Mouse (Mus musculus) common myeloid progenitor, adult 5-6 weeks (primary cell): ENCODE results near the gene 4930452B06Rik. TPM values are rescaled to one million over a fixed set of nuclear protein-coding genes. Genes with fewer than 3 reads are reported as not detected.
A peak's percentile ranks its signal among the peaks of the same experiment; 100 is the strongest.

Experiments
- ATAC-seq: replicated peaks from 2 replicates; pipeline ENCODE4 v1.8.0; 2016; ENCODE audit warnings: low read depth, mild to moderate bottlenecking, moderate TSS enrichment, inconsistent platforms; ENCODE audit not compliant: poor library complexity, severe bottlenecking
- total RNA-seq: library from RNA; stranded (forward); fragments of 200-1000, 187-1606 nt; gene quantifications from 2 replicates; pipeline ENCODE4 v1.2.3, GENCODE M21; 2017

Gene 4930452B06Rik
- total RNA-seq, 1 experiment from 2014 or later, result 0.05 TPM

DNA sequence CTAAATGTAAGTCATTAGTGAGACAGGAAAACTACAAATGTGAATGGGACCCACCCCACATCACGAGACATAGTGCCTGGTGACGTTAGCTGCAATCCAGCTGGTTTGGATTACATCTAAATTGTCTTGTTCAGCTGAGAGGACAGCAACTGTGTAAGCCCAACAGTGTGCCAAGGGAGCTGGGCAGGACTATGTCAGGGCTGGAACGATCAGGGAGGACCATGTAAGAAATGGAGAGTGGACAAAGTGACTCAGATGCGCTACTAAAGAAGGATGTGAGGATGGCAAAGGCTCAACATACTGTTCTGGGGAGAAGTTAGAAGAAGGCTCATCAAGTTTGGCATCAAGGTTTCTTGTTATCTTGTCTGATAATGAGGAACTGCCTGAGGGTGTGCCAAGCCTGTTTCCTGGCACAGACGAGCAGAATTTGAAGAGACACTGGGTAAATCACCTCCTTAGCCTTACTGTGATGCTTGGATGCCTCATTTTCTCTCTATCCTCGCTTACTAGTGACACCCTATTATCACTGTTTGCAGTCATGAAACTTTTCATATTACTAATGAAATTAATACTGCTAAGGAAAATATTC lies 203.6 kb downstream of the 4930452B06Rik start:
- no peak for ATAC-seq

DNA sequence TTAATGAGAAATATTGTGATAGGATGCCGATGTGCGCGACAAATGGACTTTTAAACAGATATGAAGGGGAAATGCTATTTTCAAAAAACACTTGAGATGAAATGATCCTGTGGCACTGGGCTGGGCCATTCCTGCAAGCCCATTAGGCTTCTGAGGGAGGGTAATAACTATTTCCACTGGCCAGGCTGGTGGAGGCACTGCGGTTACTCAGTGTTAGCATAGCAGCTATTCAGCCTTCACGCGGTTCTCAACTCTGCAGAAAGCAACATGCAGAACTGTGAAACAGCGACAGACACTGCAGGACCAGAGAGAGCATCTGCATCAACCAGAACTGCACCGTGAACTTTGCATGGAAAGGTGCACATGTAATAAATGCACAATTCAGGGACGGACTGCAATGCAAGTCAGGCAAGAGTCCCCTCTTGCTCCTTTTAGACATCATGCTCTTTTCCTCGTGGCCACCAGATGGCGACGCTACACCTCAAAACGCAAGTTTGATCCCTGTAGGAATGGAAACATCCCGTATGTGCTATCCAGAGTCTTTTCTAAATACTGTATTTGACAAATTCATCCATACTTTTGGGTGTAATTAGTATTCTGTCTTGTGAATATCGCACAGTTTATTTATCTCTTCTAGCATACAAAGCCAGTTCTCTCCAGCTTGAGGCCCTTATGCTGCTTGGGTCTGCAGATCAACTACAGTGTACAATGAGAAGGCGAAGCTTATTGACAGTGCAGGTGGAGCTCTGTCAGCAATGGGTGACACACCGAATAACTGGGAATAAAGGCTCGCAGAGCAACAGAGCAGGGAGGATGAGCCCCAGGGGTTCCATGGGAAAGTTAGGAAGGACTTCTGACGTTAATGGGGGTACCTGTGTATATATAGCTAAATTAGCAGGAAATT lies 205.6 kb downstream of the 4930452B06Rik start:
- peak; percentile 87 for ATAC-seq

DNA sequence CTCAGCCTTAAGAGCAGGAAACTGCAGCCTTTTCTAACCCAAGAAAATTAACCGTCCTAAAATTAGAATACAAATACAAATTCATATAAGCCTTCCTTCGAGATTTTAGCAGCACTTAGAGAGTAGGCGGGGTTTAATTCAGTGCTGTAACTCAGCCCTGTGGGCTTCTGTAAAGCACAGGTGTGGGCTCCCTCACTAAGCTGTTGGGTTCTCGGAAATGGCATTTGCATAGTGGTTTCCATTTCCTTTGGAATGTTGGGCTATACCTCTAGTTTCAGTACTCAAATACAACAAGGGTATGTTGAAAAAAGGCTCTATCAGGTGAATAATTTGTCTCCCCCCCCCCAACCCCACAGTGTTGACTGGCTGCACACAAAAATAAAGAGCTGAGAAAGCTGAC lies 206.3 kb downstream of the 4930452B06Rik start:
- ATAC-seq, result no peak

DNA sequence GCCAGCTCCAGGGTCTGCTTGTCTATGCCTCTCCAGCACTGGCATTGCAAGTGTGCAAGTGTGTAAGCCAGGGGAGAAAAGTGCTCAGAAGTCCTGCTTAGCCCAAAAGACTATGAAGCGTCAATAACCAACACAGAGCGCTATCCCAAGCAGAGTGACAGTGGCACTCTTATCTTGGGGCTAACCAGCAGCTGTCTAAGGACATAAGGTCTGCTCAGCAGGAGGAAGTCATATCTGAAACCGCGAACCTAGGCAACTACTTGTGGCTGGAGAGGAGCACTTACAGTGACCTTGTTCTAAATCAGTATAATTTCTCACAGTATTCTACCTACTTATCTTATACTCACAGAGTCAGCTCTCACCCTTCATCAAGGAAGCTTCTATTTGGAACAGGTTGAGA lies 214.9 kb downstream of the 4930452B06Rik start:
- ATAC-seq, result peak; percentile 91

DNA sequence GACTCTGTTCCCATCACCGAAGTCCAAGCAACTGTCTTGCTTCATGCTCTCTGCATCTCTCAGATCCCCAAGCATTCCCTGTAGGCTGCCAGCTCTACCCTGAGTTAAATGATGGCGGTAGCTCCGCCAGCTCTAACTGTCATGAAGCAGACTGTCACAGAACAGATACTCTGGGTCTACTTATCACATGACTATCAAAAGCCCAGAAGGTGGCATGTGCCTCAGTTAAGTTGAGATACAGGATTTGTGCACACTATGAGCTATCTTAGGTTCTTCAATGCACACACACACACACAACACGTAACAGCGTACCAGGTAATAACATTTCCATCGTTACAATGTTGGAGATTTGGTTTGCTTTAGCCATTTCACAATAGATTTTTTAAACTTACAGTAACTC lies 215.7 kb downstream of the 4930452B06Rik start:
- ATAC-seq, result no peak

- no peak for ATAC-seq
Measured at GRCm38 (mm10) chr14:8449299-8449698, 216.7 kb downstream of the 4930452B06Rik start.

DNA sequence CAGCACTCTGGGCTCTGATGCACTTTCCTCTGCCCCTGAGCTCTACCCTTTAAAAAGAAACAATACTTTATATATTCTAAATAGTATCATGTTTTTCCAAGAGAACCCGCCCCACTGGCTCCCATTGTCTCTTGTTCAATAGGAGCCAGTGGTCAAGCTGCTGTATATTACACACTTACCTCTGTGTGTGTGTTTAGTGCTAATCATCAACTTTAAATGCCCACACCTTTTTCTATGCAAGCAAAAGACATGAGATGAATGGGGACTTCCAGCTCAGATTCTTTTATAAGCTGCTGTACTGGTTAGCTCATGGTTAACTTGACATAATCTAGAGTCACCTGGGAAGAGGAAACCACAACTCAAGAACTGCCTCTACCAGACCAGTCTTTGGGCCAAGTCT lies 218.7 kb downstream of the 4930452B06Rik start:
- ATAC-seq, result no peak

- no peak for ATAC-seq
Measured at GRCm38 (mm10) chr14:8444363-8444762, 221.7 kb downstream of the 4930452B06Rik start.

DNA sequence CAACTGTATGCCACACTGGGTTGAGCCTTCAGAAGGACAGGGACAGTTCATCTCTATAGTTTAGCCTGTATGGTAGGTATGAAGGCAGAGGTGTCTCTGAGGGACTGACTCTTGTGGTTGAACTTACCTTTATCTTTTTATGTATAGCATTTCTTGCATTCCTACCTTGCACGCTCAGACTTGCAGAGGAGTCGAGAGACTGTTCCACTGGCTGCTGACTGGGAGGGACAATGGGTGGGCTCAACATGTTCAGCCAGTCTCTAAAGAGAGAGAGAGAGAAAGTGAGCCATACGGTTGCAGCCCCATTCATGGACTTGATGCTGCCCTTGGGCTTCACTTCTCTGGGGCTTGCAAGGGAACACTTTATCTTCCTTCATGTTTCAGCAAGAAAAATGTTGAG lies 223.3 kb downstream of the 4930452B06Rik start:
- ATAC-seq, result no peak

DNA sequence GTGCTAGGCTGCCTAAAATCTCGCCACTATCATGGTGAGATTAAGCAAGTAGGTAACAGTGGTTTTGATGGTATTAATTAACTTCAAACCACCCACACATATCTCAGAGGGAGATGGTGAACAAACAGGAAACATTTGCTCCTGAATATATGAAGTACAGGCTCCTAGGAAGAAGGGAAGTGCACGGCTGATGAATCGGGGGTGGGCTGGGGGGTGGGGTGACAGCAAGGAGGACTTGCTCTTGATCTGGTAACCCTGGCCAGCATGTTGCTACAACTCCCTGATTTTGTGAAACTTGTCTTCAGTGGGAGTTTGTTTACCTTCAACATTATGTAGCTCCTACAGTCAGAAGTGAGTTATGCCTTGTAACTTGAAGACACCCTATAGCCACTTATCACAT lies 224.4 kb downstream of the 4930452B06Rik start:
- ATAC-seq, result no peak

GRCm38 (mm10) chr14:8430611-8431230 lies 235.3 kb downstream of the 4930452B06Rik start:
- no peak for ATAC-seq

GRCm38 (mm10) chr14:8429767-8430166 lies 236.3 kb downstream of the 4930452B06Rik start:
- ATAC-seq, result no peak

- no peak for ATAC-seq
Measured at GRCm38 (mm10) chr14:8422833-8423232, 243.2 kb downstream of the 4930452B06Rik start.

DNA sequence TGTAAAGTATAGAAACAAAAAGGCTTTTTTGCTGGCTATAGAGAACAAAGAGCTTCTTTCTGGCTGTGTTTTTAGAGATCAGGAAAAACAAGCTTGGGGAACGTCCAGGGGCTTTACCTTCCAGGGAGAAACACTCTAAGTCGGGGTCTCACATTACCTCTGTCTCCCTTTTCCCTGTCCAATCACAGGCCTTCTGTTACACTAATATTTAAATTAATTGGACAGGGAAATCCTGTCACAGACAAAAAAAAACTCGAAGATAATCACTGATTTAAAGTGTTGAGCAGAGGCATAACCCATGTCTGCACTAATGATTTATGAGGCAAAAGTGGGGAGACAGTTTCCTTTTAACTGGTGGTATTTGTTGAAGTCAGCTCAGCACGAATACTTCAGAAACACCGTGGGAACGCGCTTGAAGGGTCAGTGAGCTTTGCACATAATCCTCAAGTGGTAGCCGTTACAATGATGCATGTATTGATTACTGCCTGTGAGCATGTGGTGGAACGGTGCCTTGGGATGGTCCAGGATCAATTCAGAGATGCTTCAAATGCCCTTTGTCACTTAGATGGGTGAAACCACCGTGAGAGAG lies 244.7 kb downstream of the 4930452B06Rik start:
- no peak for ATAC-seq

GRCm38 (mm10) chr14:8418610-8419009 lies 247.4 kb downstream of the 4930452B06Rik start:
- ATAC-seq, result no peak

DNA sequence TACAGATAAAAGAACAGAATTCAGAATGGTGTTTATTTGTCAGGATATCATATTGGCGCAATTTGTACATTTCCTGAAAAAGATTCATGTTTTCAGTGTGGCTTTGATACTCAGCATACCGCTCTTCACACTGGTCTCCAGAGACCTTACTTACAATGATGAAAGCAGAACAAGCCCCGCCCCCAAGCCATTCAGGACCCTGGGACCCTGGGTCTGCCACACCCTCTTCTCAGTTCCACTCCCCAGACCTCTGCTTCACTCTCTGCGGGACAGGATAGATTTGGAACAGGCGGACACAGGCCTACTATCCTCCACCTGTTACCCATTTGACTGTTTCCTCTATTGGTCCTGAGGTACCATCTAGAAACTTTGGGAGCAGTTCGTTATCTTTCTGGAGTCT lies 260.1 kb downstream of the 4930452B06Rik start:
- ATAC-seq, result no peak

DNA sequence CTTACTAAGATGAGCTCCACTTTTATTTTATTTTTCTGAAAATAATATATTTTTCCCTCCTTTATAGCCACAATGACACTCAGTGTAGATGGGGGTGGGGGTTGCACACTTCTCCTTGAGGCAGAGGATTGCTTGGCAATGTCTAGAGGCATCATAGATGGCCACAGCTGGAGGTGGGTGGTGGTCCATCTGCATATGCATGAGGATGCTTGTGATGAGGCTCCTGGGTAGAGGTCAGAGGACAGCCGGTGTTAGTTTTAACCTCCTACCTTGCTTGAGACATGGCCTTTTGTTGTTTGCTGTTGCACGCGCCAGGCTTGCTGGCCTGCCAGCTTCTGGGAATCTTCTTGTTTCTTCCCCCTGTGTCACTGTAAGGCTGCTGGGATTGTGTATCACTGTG lies 262.7 kb downstream of the 4930452B06Rik start:
- ATAC-seq, result no peak

DNA sequence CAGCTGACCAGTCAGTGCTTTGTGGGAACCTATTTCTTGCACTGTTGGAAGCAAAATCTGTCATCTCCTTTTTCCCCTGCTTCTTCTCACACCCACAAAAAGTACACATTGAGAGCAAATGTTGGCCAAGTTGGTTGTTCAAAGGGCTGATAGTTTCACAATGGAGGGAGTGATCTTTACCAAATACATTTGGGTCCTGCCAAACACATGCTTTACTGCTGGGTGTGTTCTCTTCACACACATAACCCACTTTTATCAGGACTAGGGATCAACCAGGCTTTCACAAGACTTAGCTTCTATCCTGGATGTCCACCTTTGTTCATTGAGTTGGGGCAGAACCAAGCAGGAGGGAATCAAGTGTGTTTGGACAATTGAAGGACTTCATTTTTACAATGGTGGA lies 267.5 kb downstream of the 4930452B06Rik start:
- no peak for ATAC-seq

DNA sequence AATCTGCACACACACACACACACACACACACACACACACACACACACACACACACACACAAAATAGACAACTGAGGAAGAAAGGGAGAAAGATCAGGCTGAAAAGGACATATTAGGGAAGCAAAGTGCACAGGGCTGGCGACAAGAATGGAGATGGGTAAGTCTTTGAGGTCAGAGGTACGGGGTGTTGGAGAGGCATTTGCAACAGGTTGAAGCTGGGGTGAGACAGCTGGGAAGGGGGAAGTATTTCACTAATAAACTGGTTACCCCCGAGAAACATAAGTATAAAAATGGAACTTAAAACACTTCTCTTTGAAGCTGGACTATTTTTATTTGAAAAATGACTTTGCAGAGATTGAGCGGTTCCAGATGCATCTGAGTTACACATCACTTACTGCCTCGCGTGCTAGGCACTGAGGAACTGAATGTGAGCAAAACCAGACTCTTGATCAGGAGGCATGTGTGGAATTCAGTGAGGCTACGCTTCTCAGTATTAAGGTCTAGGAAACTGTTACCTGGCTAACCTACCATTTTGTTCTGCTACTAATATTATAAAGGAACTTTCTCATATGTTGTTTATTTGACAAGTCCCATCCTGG lies 270.3 kb downstream of the 4930452B06Rik start:
- no peak for ATAC-seq

DNA sequence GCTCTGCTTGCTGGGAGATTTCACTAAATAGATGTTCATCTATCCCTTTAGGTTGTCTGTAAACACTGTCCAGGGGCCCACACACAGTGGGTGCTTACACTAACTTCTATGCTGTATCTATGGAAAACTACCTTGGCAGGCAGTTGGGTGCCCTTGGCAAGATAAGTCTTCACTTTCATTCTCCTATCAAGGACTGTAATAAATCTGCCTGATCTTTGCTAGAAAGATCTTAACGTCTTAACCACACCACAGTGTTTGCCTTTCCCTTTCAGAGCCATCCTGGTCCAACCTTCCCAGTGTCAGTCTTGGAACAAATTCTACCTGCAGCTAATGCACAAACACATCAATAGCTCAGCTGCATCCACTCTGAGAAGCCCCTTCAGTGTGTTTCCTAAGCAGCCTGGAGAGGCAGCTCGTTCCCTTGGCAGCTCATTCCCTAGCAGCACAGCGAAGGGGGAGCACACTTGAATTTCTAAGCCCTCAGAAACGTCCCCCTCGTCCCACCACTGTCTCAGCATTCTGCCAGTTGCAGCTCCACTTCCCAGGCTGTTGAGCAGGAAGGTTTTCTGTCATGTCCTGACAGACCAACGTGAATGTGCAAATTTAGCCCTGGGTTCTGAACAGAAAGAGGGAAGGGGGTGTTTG lies 273.7 kb downstream of the 4930452B06Rik start:
- ATAC-seq, result no peak
